Mouse (Mus musculus): ENCODE results near the gene Afap1. TPM values are rescaled to one million over a fixed set of nuclear protein-coding genes. Genes with fewer than 3 reads are reported as not detected.

The Afap1 gene
- polyA plus RNA-seq, 1 experiment: not detected

DNA sequence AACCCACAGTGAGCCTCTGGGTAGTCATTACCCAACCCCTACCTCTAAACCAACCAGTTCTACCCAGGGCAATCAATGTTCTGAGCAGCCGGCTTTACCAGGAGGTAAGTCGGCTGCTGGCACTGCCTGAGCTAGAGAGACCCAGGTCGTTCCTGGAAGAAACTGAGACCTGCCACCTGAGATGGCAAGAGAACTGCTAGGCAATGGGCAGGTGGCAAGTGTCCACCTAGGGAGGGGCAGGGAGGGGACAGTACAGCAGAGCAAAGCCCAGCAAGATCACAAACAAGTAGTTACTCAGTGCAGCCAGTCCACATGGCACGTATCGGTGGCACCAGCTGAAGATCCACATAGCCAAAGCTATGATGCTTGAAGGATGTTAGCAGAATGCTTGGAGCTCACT lies 16.9 kb upstream of the Afap1 start:
- no peak overlapping the region for H3K27ac ChIP-seq (ENCODE audit: insufficient read depth, low read depth, low read length)
- no peak for TF ChIP-seq CTCF (IDR thresholded peaks at IDR 0.05; ENCODE audit: insufficient read depth, low read depth, low read length)
- TF ChIP-seq POLR2A (IDR thresholded peaks at IDR 0.05; ENCODE audit: insufficient read depth, low read depth, low read length): no peak
- WGBS: 97% methylated on average over 5 of the region's 5 CpGs
- no peaks in the 10 kb centered on the region for H3K4me1 ChIP-seq (ENCODE audit: control insufficient read depth, insufficient read depth, low read length)
- no peak overlapping the region for H3K4me3 ChIP-seq (ENCODE audit: insufficient read depth, low read depth, low read length)

DNA sequence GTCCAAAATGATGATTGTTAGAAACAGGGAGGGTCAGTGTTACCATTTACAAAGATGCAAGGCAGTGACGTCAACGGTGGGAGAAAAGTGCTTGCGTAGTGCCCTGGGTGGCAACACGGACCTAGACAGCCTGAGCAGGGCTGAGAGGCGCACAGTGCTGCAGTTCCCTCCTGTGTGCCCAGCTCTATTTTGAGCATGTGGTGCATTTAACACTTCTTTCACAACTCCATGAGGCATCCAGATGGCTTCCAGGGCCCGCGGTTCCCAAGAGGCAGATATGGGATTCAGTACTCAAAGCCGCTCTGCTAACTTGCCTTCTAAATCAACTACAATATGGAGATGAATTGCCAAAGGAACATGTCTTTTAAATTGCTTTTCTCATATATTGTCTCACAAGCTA lies 13.9 kb upstream of the Afap1 start:
- H3K4me3 ChIP-seq (ENCODE audit: insufficient read depth, low read depth, low read length): no peak overlapping the region
- no peak overlapping the region for H3K27ac ChIP-seq (ENCODE audit: insufficient read depth, low read depth, low read length)
- H3K4me1 ChIP-seq (ENCODE audit: control insufficient read depth, insufficient read depth, low read length): no peaks in the 10 kb centered on the region
- no peak for TF ChIP-seq CTCF (IDR thresholded peaks at IDR 0.05; ENCODE audit: insufficient read depth, low read depth, low read length)
- no peak for TF ChIP-seq POLR2A (IDR thresholded peaks at IDR 0.05; ENCODE audit: insufficient read depth, low read depth, low read length)
- WGBS: 80% methylated on average over 8 of the region's 8 CpGs

DNA sequence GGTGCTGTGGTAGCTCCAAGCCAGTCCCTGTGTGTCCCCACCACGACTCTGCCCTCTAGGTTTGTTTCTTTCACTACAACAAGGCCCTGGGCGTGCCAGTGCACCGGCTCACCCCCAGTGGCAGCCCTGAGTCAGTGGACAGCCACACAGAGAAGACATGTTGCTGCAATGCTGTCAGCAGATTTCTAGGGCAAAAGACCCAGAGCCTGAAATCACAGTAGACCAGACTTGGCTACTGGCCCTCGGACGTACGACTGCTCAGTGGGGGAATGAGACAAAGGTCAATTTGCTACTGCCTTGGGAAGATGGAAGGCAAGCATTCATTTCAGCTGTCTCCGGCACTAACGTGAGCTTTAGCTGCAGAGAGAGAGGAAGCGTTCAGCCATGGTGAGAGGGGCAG lies 10.7 kb upstream of the Afap1 start:
- no peak for TF ChIP-seq POLR2A (IDR thresholded peaks at IDR 0.05; ENCODE audit: insufficient read depth, low read depth, low read length)
- TF ChIP-seq CTCF (IDR thresholded peaks at IDR 0.05; ENCODE audit: insufficient read depth, low read depth, low read length): no peak
- H3K4me3 ChIP-seq (ENCODE audit: insufficient read depth, low read depth, low read length): no peak overlapping the region
- 58% methylated on average over 9 of the region's 9 CpGs for WGBS
- H3K4me1 ChIP-seq (ENCODE audit: control insufficient read depth, insufficient read depth, low read length): no peaks in the 10 kb centered on the region
- H3K27ac ChIP-seq (ENCODE audit: insufficient read depth, low read depth, low read length): no peak overlapping the region

DNA sequence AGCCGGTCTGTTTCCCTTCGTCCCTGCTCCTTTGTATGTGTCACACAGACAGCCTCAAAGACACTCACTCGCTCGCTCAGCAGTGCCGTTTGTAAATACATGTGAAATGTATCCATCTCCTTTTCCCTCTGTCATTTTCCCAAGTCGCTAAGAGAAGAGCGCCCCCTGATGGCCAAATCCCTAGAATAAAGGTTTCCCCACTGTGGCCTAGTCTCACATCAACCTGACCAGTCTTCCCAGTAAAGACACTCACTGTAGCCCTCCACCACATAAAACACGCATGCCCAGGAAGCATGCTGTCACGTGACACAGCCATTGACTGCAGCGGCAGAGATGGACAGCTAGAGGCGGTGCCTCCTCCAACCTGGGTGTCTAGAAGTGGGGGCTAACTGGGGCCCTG lies 8.9 kb upstream of the Afap1 start:
- WGBS: 52% methylated on average over 11 of the region's 11 CpGs
- H3K4me1 ChIP-seq (ENCODE audit: control insufficient read depth, insufficient read depth, low read length): no peaks in the 10 kb centered on the region
- TF ChIP-seq POLR2A (IDR thresholded peaks at IDR 0.05; ENCODE audit: insufficient read depth, low read depth, low read length): no peak
- no peak; the same call in 1 of the 2 replicates for TF ChIP-seq CTCF (IDR thresholded peaks at IDR 0.05; ENCODE audit: insufficient read depth, low read depth, low read length)
- H3K4me3 ChIP-seq (ENCODE audit: insufficient read depth, low read depth, low read length): no peak overlapping the region
- H3K27ac ChIP-seq (ENCODE audit: insufficient read depth, low read depth, low read length): no peak overlapping the region

DNA sequence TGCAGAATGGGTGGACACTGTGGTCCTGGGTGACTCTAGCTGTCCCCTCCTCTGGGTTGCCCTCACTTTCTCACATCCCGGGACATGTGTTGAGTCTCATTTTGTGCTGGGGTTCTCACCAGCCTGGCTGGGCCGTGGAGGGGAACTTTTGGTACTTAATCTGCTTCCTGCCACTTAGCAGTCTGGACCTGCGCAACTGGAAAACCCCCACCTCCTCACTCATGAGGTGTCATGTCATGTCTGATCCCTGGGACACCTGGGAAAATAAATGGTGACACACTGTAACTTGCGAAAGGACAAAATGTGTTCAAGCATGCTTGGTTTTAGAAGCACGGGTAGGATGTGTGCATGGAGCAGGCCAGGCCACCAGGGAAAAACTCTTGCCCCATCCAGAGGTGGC lies 8.4 kb upstream of the Afap1 start:
- WGBS: 89% methylated on average over 5 of the region's 5 CpGs
- TF ChIP-seq CTCF (IDR thresholded peaks at IDR 0.05; ENCODE audit: insufficient read depth, low read depth, low read length): no peak
- TF ChIP-seq POLR2A (IDR thresholded peaks at IDR 0.05; ENCODE audit: insufficient read depth, low read depth, low read length): no peak
- H3K4me3 ChIP-seq (ENCODE audit: insufficient read depth, low read depth, low read length): no peak overlapping the region
- no peaks in the 10 kb centered on the region for H3K4me1 ChIP-seq (ENCODE audit: control insufficient read depth, insufficient read depth, low read length)
- no peak overlapping the region for H3K27ac ChIP-seq (ENCODE audit: insufficient read depth, low read depth, low read length)

DNA sequence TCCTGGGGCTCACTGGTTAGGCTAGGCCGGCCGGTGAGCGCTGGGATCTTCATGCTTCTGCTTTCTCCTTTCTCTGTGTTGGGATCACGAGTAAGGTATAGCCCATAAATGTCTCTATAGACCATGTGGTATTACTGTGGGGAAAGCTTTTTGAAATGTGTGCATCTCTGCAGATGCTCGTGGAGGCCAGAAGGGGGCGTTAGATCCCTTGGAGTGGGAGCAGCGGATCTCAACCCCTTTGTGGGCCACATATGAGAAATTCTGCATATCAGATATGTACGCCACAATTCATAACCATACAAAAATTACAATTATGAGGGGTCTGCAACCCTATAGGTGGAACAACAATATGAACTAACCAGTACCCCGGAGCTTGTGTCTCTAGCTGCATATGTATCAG lies 4.2 kb upstream of the Afap1 start:
- TF ChIP-seq POLR2A (IDR thresholded peaks at IDR 0.05; ENCODE audit: insufficient read depth, low read depth, low read length) (no peak), CTCF (IDR thresholded peaks at IDR 0.05; ENCODE audit: insufficient read depth, low read depth, low read length) (peak; percentile 54; the same call in 1 of the 2 replicates)
- Histone ChIP-seq H3K27ac (ENCODE audit: insufficient read depth, low read depth, low read length) (no peak overlapping the region), H3K4me3 (ENCODE audit: insufficient read depth, low read depth, low read length) (no peak overlapping the region), H3K4me1 (ENCODE audit: control insufficient read depth, insufficient read depth, low read length) (no peaks in the 10 kb centered on the region)
- 58% methylated on average over 9 of the region's 9 CpGs for WGBS

DNA sequence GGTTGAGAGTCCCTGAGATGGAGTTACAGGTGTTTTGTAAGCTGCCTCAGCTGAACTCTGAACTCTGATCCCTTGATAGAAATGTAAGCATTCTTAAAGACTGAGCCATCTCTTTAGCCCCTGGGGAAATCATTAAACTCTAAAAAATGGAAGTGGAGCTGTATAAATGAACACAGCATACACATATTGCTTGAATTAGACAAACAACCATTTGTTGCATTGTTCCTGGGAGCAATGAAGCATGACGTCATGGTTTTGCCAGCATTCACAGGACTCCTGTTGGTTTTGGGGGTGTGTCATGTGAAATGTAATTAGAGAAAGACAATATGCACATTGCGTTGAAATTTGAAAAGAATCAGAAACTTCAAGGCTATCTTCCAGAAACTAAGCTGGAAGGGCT lies 3.5 kb upstream of the Afap1 start:
- Histone ChIP-seq H3K4me1 (ENCODE audit: control insufficient read depth, insufficient read depth, low read length) (peaks cover 7% of the 10 kb centered on the region), H3K4me3 (ENCODE audit: insufficient read depth, low read depth, low read length) (no peak overlapping the region), H3K27ac (ENCODE audit: insufficient read depth, low read depth, low read length) (no peak overlapping the region)
- TF ChIP-seq POLR2A (IDR thresholded peaks at IDR 0.05; ENCODE audit: insufficient read depth, low read depth, low read length): no peak
- TF ChIP-seq CTCF (IDR thresholded peaks at IDR 0.05; ENCODE audit: insufficient read depth, low read depth, low read length): no peak
- WGBS: 27% methylated on average over 2 of the region's 2 CpGs

DNA sequence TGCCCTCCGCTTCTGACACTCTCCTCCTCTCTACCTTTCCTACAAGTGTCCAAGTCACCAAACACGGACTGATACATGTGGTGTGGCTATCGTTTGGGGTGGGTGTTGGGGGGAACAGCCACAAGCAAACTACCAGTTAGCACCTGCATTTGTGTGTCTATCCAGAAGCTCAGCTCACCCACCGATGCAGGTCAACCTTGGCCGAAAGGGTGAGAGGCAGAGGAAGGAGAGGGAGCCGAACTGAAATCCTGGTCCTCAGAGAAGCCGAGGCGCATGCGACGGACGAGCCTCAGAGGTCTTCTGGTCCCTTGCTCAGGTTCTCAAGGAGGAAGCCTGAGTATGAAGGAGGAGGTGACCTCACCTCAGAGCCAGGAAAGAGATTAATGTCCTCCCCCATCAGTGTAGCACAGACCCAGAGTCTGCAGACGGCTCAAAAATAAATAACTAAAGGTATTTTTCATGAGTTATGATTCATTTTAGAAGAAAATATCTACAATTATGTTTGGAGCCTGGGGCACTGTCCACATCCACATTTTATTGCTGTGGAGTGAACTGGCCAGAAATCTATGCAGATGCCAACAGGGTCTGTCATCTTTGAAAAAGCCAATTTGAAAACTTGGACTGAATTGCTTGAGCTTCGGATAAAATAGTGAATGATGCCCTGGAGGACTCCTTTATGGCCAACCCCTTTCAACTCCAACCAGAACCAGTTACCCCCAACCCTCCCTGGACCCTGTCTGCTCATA lies 2.0 kb upstream of the Afap1 start:
- 95% methylated on average over 13 of the region's 13 CpGs for WGBS
- TF ChIP-seq POLR2A (IDR thresholded peaks at IDR 0.05; ENCODE audit: insufficient read depth, low read depth, low read length): no peak
- no peak for TF ChIP-seq CTCF (IDR thresholded peaks at IDR 0.05; ENCODE audit: insufficient read depth, low read depth, low read length)
- no peak overlapping the region for H3K4me3 ChIP-seq (ENCODE audit: insufficient read depth, low read depth, low read length)
- peaks cover 10% of the 10 kb centered on the region for H3K4me1 ChIP-seq (ENCODE audit: control insufficient read depth, insufficient read depth, low read length)
- H3K27ac ChIP-seq (ENCODE audit: insufficient read depth, low read depth, low read length): no peak overlapping the region

DNA sequence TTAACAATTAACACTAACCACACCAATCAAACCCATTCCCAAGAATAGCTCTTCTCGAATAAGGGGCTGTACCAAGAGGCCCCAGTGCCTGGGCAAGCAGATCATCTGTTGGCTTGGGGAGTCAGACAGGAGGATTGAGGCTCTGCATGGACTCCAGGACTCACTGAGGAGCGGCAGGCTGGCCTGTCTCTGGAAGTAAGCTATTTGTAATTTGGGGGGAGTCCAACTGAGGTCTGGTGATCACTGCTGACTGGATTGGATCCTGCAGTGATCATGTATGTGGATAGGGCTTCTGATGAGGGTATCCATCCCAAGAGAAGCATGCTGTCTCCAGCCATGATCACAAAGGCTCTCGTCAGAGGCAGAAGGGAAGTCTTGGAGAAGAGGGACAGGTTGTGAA lies 756 bp upstream of the Afap1 start:
- 83% methylated on average over 3 of the region's 3 CpGs for WGBS

More for the DNA sequence above, 756 bp upstream of the Afap1 start:
- H3K27ac ChIP-seq (ENCODE audit: insufficient read depth, low read depth, low read length): no peak overlapping the region
- H3K4me3 ChIP-seq (ENCODE audit: insufficient read depth, low read depth, low read length): no peak overlapping the region
- TF ChIP-seq POLR2A (IDR thresholded peaks at IDR 0.05; ENCODE audit: insufficient read depth, low read depth, low read length) (no peak), CTCF (IDR thresholded peaks at IDR 0.05; ENCODE audit: insufficient read depth, low read depth, low read length) (no peak)
- peaks cover 10% of the 10 kb centered on the region for H3K4me1 ChIP-seq (ENCODE audit: control insufficient read depth, insufficient read depth, low read length)

Data from olfactory bulb, adult 2 months (tissue).